Mouse (Mus musculus): ENCODE measurements around the gene Gm17124. TPM values are rescaled to one million over a fixed set of nuclear protein-coding genes. Genes with fewer than 3 reads are reported as not detected.
"Not testable (repeated sequence)": the region's sequence is repeated elsewhere in the genome, so short reads cannot be mapped to it uniquely, and the experiment has no call there.

Gm17124 gene
- not detected in 2 replicates for polyA plus RNA-seq (2015; fragmentation: Nextera tagmentation; extraction: Ambion mirVana)

DNA sequence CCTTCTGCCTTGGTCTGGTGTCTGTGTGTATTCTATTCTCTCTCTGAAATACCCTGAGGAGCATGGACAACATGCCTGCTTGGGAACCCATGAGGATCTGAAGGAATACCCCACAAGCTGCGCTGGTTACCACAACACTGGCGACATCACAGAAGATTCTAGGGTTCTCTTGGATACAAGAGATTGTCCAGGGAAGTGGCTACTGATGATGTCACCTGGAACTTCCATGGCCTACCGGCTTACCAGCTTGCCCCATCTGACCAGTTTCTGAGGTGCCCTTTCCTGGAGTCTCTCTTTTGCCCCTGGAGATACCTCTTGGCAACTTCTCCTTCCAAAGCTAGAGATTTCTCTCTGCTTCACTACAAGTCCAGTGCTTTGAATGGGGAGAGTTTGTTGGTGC, at the start of gene Gm17124:
Gene Gm17124, minus strand, starts transcription at position 101 of the 400 bp plus-strand sequence.
- ATAC-seq: not testable (repeated sequence)

DNA sequence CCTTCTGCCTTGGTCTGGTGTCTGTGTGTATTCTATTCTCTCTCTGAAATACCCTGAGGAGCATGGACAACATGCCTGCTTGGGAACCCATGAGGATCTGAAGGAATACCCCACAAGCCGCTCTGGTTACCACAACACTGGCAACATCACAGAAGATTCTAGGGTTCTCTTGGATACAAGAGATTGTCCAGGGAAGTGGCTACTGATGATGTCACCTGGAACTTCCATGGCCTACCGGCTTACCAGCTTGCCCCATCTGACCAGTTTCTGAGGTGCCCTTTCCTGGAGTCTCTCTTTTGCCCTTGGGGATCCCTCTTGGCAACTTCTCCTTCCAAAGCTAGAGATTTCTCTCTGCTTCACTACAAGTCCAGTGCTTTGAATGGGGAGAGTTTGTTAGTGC, 42.1 kb upstream of the Gm17124 start, which contains the start of gene Gm3633:
Gene Gm3633, minus strand, starts transcription at position 101 of the 400 bp plus-strand sequence.
- not testable (repeated sequence) for H3K4me2 ChIP-seq (replicated peaks; ENCODE audit: low read depth, low read length); H3K4me1 ChIP-seq (ENCODE audit: insufficient read depth, low read depth, low read length); H3K9ac ChIP-seq (replicated peaks; ENCODE audit: low read depth); ATAC-seq; H3K27me3 ChIP-seq (replicated peaks; ENCODE audit: insufficient read depth, low read length); DNase-seq (ENCODE audit: low spot score); H3K9me3 ChIP-seq (ENCODE audit: low read length); H3K27ac ChIP-seq (ENCODE audit: low read length); H3K4me3 ChIP-seq (ENCODE audit: low read depth, low read length); H3K36me3 ChIP-seq (ENCODE audit: insufficient read depth, low read length)
- WGBS: no CpG with 5 or more reads among the region's 2 CpGs

More for the DNA sequence above, at the start of gene Gm17124:
- not testable (repeated sequence) for H3K4me2 ChIP-seq (replicated peaks; ENCODE audit: low read depth, low read length); H3K36me3 ChIP-seq (ENCODE audit: insufficient read depth, low read length); H3K27me3 ChIP-seq (replicated peaks; ENCODE audit: insufficient read depth, low read length); H3K9ac ChIP-seq (replicated peaks; ENCODE audit: low read depth); H3K4me3 ChIP-seq (ENCODE audit: low read depth, low read length); DNase-seq (ENCODE audit: low spot score); H3K9me3 ChIP-seq (ENCODE audit: low read length); H3K27ac ChIP-seq (ENCODE audit: low read length); H3K4me1 ChIP-seq (ENCODE audit: insufficient read depth, low read depth, low read length)
- WGBS: no CpG with 5 or more reads among the region's 3 CpGs

Small RNA genes within 50 kb of the gene (microRNA-seq; reads per million reads assigned to microRNA genes)
- gene Gm23620 (not detected), gene Gm25228 (not detected)

Other genes with a start within 250 kb of the Gm17124 start
- gene Gm8005, start 160.2 kb downstream of the Gm17124 start, polyA plus RNA-seq (2015; fragmentation: Nextera tagmentation; extraction: Ambion mirVana): not detected in 2 replicates
- gene Gm8011, start 136.0 kb downstream of the Gm17124 start, polyA plus RNA-seq (2015; fragmentation: Nextera tagmentation; extraction: Ambion mirVana): not detected in 2 replicates
- not detected in 2 replicates for gene Gm8020, start 97.5 kb downstream of the Gm17124 start, polyA plus RNA-seq (2015; fragmentation: Nextera tagmentation; extraction: Ambion mirVana)
- not detected in 2 replicates for gene Gm8024, start 75.6 kb downstream of the Gm17124 start, polyA plus RNA-seq (2015; fragmentation: Nextera tagmentation; extraction: Ambion mirVana)
- gene Gm3633, start 42.0 kb upstream of the Gm17124 start, polyA plus RNA-seq (2015; fragmentation: Nextera tagmentation; extraction: Ambion mirVana): not detected in 2 replicates
- not detected in 2 replicates for gene Gm10378, start 56.1 kb upstream of the Gm17124 start, polyA plus RNA-seq (2015; fragmentation: Nextera tagmentation; extraction: Ambion mirVana)
- not detected in 2 replicates for gene Gm3015, start 168.9 kb upstream of the Gm17124 start, polyA plus RNA-seq (2015; fragmentation: Nextera tagmentation; extraction: Ambion mirVana)
- gene Gm10377, start 198.1 kb upstream of the Gm17124 start, polyA plus RNA-seq (2015; fragmentation: Nextera tagmentation; extraction: Ambion mirVana): not detected in 2 replicates

Measured in lung, postnatal 0 days (tissue).